Mouse (Mus musculus) skeletal muscle tissue, adult 2 months (tissue): ENCODE results near the gene Dab1.

Experiments
- DNase-seq: peaks from one replicate; pipeline ENCODE4 v3.0.0-alpha.2; 2012; ENCODE audit warnings: low read depth, low spot score

The Dab1 gene

GRCm38 (mm10) chr4:103619321-103619945 lies at the start of gene Dab1:
Dab1 (plus strand) TSS chr4:103619359.
- no peak for DNase-seq

GRCm38 (mm10) chr4:103571721-103572352 lies 47.3 kb upstream of the Dab1 start:
- no peak for DNase-seq

GRCm38 (mm10) chr4:103575556-103575955 lies 43.6 kb upstream of the Dab1 start:
- no peak for DNase-seq

- DNase-seq, result no peak
Measured at GRCm38 (mm10) chr4:103576305-103576704, 42.9 kb upstream of the Dab1 start.

- no peak for DNase-seq
Measured at GRCm38 (mm10) chr4:103577111-103577815, 41.9 kb upstream of the Dab1 start.

- no peak for DNase-seq
Measured at GRCm38 (mm10) chr4:103577821-103578220, 41.3 kb upstream of the Dab1 start.

DNA sequence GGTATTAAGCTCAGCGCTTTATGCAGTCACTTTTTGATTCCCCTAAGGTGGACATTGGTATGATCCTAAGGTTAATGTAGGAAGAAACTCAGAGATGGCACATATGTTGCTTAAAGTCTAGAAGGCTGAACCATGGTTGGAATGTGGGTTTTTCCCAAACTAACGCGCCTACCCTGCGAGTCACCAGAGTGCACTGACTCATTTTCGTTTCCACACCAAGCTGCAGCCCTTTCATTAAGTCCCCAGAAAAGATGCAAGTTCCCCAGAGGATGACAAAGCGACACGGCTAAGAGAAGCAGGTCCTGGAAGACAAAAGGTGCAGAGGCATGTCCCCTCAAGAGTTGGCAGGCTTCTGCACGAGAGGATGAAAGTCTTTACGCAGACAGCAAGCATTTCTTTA lies 39.1 kb upstream of the Dab1 start:
- DNase-seq, result no peak

- DNase-seq, result no peak
Measured at GRCm38 (mm10) chr4:103615011-103615410, 4.1 kb upstream of the Dab1 start.

- DNase-seq, result no peak
Measured at GRCm38 (mm10) chr4:103619946-103620371, 800 bp downstream of the Dab1 start.

DNA sequence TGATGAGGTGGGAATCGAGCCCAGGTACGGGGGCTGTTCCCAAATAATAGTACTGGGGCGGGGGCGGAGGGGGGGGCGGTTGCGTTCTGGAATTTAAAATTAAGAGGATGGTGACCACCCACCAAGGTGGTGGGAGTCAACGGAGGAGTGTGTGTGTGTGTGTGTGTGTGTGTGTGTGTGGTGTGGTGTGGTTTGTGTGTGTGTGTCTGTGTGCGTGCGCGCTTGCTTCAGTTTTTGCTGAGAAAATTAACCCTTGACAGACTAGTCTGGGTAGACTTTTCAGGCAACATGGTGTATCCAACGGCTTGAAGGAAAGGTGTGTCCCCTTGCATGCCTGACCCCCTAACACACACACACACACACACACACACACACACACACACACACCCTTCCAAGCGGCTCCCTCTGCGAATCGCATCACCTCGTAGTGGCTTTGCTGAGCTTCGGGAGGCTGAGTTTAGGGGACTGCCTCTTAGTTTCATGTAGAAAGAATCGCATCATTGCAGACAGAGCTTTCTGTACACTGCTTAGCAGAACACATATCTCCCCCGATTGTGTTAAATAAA lies 1.5 kb downstream of the Dab1 start:
- no peak for DNase-seq

DNA sequence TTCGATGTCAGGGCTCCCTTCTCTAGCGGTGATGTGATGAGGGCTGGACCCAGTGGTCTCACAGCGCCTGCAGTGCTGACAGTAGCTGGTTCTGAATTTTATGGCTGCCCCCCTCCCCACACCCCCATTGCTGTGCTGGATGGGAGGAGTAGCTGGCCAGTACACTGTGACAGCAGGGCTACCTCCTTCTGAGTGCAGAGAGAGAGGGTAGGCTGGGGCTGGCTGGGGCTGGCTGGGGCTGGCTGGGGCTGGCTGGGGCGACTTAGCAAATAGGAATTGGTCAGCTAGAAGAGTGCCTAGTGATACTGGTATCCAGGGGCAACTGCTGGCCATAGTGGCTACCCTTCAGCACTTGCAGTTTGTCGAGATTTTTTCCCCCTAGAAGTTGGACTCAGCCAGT lies 2.4 kb downstream of the Dab1 start:
- no peak for DNase-seq

GRCm38 (mm10) chr4:103630177-103630576 lies 11.0 kb downstream of the Dab1 start:
- DNase-seq, result no peak

- no peak for DNase-seq
Measured at GRCm38 (mm10) chr4:103636168-103636776, 17.1 kb downstream of the Dab1 start.

GRCm38 (mm10) chr4:103648209-103648896 lies 29.2 kb downstream of the Dab1 start:
- DNase-seq, result no peak

DNA sequence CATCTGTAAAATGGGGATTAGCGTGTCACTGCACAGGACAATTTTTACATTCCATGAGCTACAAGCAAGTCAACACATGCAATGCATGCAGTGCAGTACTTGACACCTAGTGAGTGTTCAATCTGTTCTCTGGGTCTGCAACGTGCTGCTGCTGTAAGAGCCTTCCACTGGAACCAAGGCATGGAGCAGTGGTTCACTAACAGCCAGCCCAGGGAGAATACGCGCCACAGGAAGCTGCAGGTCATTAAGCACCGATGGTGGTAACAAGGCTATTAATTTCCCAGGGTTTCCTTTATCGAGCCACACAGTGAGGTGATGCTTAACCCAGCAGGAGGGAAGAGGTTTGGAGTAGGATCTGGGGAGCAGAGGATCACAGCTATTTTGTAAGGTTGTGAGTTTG lies 36.6 kb downstream of the Dab1 start:
- DNase-seq, result no peak

DNA sequence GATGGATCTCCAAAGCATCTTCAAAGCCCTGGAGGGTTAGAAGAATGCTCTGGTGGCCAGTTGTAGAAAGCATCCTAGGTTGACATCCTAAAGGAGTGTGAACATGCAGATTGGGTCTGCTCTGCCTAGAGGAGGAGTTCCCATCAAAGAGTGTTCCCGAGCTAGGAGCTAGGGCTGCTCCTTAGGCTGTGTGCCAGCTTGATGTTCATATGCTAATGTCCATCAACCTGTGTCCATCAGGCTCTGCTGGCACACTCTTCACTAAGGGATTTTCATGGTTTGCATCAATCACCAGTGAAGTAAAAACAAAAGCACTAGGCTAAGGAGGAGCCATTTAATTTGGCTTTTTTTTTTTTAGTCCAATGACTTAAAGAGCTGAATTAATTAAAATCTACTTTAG lies 42.2 kb downstream of the Dab1 start:
- DNase-seq, result no peak

- DNase-seq, result no peak
Measured at GRCm38 (mm10) chr4:103667438-103667837, 48.3 kb downstream of the Dab1 start.

GRCm38 (mm10) chr4:103677195-103677594 lies 58.0 kb downstream of the Dab1 start:
- DNase-seq, result no peak

- no peak for DNase-seq
Measured at GRCm38 (mm10) chr4:103678501-103678900, 59.3 kb downstream of the Dab1 start.

- DNase-seq, result no peak
Measured at GRCm38 (mm10) chr4:103685136-103685535, 66.0 kb downstream of the Dab1 start.

DNA sequence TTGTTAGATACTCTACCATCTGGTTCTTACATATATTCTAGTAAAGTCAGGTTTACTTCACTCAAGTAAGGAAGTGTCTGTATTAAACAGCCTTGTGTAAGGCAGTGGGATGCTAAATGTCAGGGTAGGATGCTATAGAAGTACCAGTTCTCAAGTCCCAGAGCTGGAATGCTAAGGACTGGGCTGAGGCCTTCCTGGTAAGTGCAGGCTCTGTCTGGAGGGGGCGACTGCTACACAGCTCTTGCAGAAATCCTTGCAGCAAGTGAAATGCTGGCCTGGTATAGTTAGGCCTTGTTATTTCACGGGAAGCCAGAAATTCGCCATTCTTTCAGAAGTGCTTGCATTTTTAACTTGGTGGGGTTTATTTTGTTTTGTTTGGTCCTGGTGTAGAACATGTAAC lies 72.6 kb downstream of the Dab1 start:
- no peak for DNase-seq

DNA sequence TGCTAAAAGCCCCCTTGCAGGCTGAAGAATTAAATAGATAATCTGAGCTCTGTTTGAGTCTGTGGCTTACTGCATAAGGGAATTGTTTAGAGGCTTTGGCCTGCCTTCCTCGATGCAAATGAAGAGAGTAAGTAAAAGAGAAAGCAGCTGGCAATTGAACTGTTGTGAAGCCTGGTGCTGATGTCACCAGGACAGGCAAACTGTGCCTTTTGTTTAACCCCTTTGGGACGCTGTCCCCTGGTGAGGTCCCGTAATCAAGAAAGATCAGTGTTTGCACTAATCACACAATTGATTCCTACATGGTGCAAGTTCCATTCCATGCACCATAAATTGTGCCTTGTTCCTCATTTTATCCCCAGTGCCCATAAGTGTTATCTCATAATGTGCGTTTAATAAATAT lies 80.6 kb downstream of the Dab1 start:
- DNase-seq, result no peak
